Mouse (Mus musculus): Measurements from ENCODE around the gene Yars2. TPM values are rescaled to one million over a fixed set of nuclear protein-coding genes. Genes with fewer than 3 reads are reported as not detected.

The Yars2 gene
- polyA plus RNA-seq (2014; fragmentation: Nextera tagmentation; extraction: Ambion mirVana): 33.0 and 33.3 TPM in 2 replicates

- peak within 1 kb of the TSS; percentile 84 for H3K9ac ChIP-seq (ENCODE audit: low read depth, low read length)
- H3K9me3 ChIP-seq (ENCODE audit: control insufficient read depth, low read length): no peaks in the 10 kb centered on the region
- peak within 1 kb of the TSS; percentile 98 for H3K27ac ChIP-seq (replicated peaks; ENCODE audit: low read depth, low read length)
- H3K27me3 ChIP-seq (replicated peaks; ENCODE audit: control insufficient read depth, insufficient read depth, low read length): no peaks in the 10 kb centered on the region
- WGBS: under 1% methylated on average over 35 of the region's 50 CpGs
- DNase-seq (ENCODE audit: low spot score): peak; percentile 97
- peak within 1 kb of the TSS; percentile 67 for H3K4me2 ChIP-seq (ENCODE audit: low read depth, low read length)
- H3K4me3 ChIP-seq (ENCODE audit: low read depth, low read length): peak within 1 kb of the TSS; percentile 92
- peak; percentile 99 for ATAC-seq (ENCODE audit: low read depth)
- H3K4me1 ChIP-seq (ENCODE audit: control insufficient read depth, insufficient read depth, low read length): peaks cover 9% of the 10 kb centered on the region; the same call in 1 of the 2 replicates
- peaks cover 16% of the 10 kb centered on the region for H3K36me3 ChIP-seq (ENCODE audit: control insufficient read depth, insufficient read depth, low read length)
Measured at GRCm38 (mm10) chr16:16302369-16303137, at the start of gene Yars2. Yars2 (plus strand) TSS chr16:16302965.

- Histone ChIP-seq H3K36me3 (ENCODE audit: control insufficient read depth, insufficient read depth, low read length) (no peaks in the 10 kb centered on the region), H3K27ac (replicated peaks; ENCODE audit: low read depth, low read length) (no peak overlapping the region), H3K4me1 (ENCODE audit: control insufficient read depth, insufficient read depth, low read length) (0 out of 2 replicates have a peak, but pooled peaks cover 3% of the 10 kb centered on the region), H3K27me3 (replicated peaks; ENCODE audit: control insufficient read depth, insufficient read depth, low read length) (no peaks in the 10 kb centered on the region), H3K9me3 (ENCODE audit: control insufficient read depth, low read length) (no peaks in the 10 kb centered on the region), H3K4me2 (ENCODE audit: low read depth, low read length) (no peak overlapping the region), H3K4me3 (ENCODE audit: low read depth, low read length) (no peak overlapping the region), H3K9ac (ENCODE audit: low read depth, low read length) (no peak overlapping the region)
- WGBS: 36% methylated on average over 4 of the region's 4 CpGs
- DNase-seq (ENCODE audit: low spot score): peak; percentile 18
- peak; percentile 44; the same call in 1 of the 2 replicates for ATAC-seq (ENCODE audit: low read depth)
Measured at GRCm38 (mm10) chr16:16253326-16254074, 49.3 kb upstream of the Yars2 start.

GRCm38 (mm10) chr16:16255217-16255616, 47.5 kb upstream of the Yars2 start:
- Histone ChIP-seq H3K27ac (replicated peaks; ENCODE audit: low read depth, low read length) (no peak overlapping the region), H3K9me3 (ENCODE audit: control insufficient read depth, low read length) (no peaks in the 10 kb centered on the region), H3K9ac (ENCODE audit: low read depth, low read length) (no peak overlapping the region), H3K4me1 (ENCODE audit: control insufficient read depth, insufficient read depth, low read length) (0 out of 2 replicates have a peak, but pooled peaks cover 3% of the 10 kb centered on the region), H3K4me3 (ENCODE audit: low read depth, low read length) (no peak overlapping the region), H3K27me3 (replicated peaks; ENCODE audit: control insufficient read depth, insufficient read depth, low read length) (no peaks in the 10 kb centered on the region), H3K4me2 (ENCODE audit: low read depth, low read length) (no peak overlapping the region), H3K36me3 (ENCODE audit: control insufficient read depth, insufficient read depth, low read length) (no peaks in the 10 kb centered on the region)
- DNase-seq (ENCODE audit: low spot score) (no peak), ATAC-seq (ENCODE audit: low read depth) (no peak)
- 63% methylated on average over 1 of the region's 1 CpGs for WGBS

GRCm38 (mm10) chr16:16255874-16256273, 46.9 kb upstream of the Yars2 start:
- DNase-seq (ENCODE audit: low spot score) (no peak), ATAC-seq (ENCODE audit: low read depth) (no peak)
- no peak overlapping the region for H3K27ac ChIP-seq (replicated peaks; ENCODE audit: low read depth, low read length)
- H3K27me3 ChIP-seq (replicated peaks; ENCODE audit: control insufficient read depth, insufficient read depth, low read length): no peaks in the 10 kb centered on the region
- H3K36me3 ChIP-seq (ENCODE audit: control insufficient read depth, insufficient read depth, low read length): no peaks in the 10 kb centered on the region
- H3K9ac ChIP-seq (ENCODE audit: low read depth, low read length): no peak overlapping the region
- H3K4me1 ChIP-seq (ENCODE audit: control insufficient read depth, insufficient read depth, low read length): 0 out of 2 replicates have a peak, but pooled peaks cover 3% of the 10 kb centered on the region
- no peak overlapping the region for H3K4me3 ChIP-seq (ENCODE audit: low read depth, low read length)
- H3K9me3 ChIP-seq (ENCODE audit: control insufficient read depth, low read length): no peaks in the 10 kb centered on the region
- no peak overlapping the region for H3K4me2 ChIP-seq (ENCODE audit: low read depth, low read length)
- 70% methylated on average over 7 of the region's 7 CpGs for WGBS

GRCm38 (mm10) chr16:16256672-16257071, 46.1 kb upstream of the Yars2 start:
- Histone ChIP-seq H3K4me2 (ENCODE audit: low read depth, low read length) (no peak overlapping the region), H3K4me1 (ENCODE audit: control insufficient read depth, insufficient read depth, low read length) (0 out of 2 replicates have a peak, but pooled peaks cover 3% of the 10 kb centered on the region), H3K4me3 (ENCODE audit: low read depth, low read length) (no peak overlapping the region), H3K9me3 (ENCODE audit: control insufficient read depth, low read length) (no peaks in the 10 kb centered on the region), H3K36me3 (ENCODE audit: control insufficient read depth, insufficient read depth, low read length) (no peaks in the 10 kb centered on the region), H3K9ac (ENCODE audit: low read depth, low read length) (no peak overlapping the region), H3K27ac (replicated peaks; ENCODE audit: low read depth, low read length) (no peak overlapping the region), H3K27me3 (replicated peaks; ENCODE audit: control insufficient read depth, insufficient read depth, low read length) (no peaks in the 10 kb centered on the region)
- ATAC-seq (ENCODE audit: low read depth) (no peak), DNase-seq (ENCODE audit: low spot score) (no peak)
- 50% methylated on average over 1 of the region's 1 CpGs for WGBS

GRCm38 (mm10) chr16:16260882-16261281, 41.9 kb upstream of the Yars2 start:
- Histone ChIP-seq H3K4me3 (ENCODE audit: low read depth, low read length) (no peak overlapping the region), H3K9me3 (ENCODE audit: control insufficient read depth, low read length) (no peaks in the 10 kb centered on the region), H3K27ac (replicated peaks; ENCODE audit: low read depth, low read length) (no peak overlapping the region), H3K9ac (ENCODE audit: low read depth, low read length) (no peak overlapping the region), H3K4me1 (ENCODE audit: control insufficient read depth, insufficient read depth, low read length) (no peaks in the 10 kb centered on the region), H3K36me3 (ENCODE audit: control insufficient read depth, insufficient read depth, low read length) (no peaks in the 10 kb centered on the region), H3K4me2 (ENCODE audit: low read depth, low read length) (no peak overlapping the region), H3K27me3 (replicated peaks; ENCODE audit: control insufficient read depth, insufficient read depth, low read length) (no peaks in the 10 kb centered on the region)
- 92% methylated on average over 5 of the region's 5 CpGs for WGBS
- ATAC-seq (ENCODE audit: low read depth): no peak
- DNase-seq (ENCODE audit: low spot score): no peak

- H3K9me3 ChIP-seq (ENCODE audit: control insufficient read depth, low read length): no peaks in the 10 kb centered on the region
- no peaks in the 10 kb centered on the region for H3K4me1 ChIP-seq (ENCODE audit: control insufficient read depth, insufficient read depth, low read length)
- H3K36me3 ChIP-seq (ENCODE audit: control insufficient read depth, insufficient read depth, low read length): no peaks in the 10 kb centered on the region
- no peak overlapping the region for H3K4me2 ChIP-seq (ENCODE audit: low read depth, low read length)
- no peaks in the 10 kb centered on the region for H3K27me3 ChIP-seq (replicated peaks; ENCODE audit: control insufficient read depth, insufficient read depth, low read length)
- peak; percentile 44; the same call in 1 of the 2 replicates for ATAC-seq (ENCODE audit: low read depth)
- no peak overlapping the region for H3K4me3 ChIP-seq (ENCODE audit: low read depth, low read length)
- H3K27ac ChIP-seq (replicated peaks; ENCODE audit: low read depth, low read length): no peak overlapping the region
- H3K9ac ChIP-seq (ENCODE audit: low read depth, low read length): no peak overlapping the region
- DNase-seq (ENCODE audit: low spot score): peak; percentile 42
- WGBS: 92% methylated on average over 6 of the region's 6 CpGs
Measured at GRCm38 (mm10) chr16:16261481-16261880, 41.3 kb upstream of the Yars2 start.

GRCm38 (mm10) chr16:16262436-16262835, 40.3 kb upstream of the Yars2 start:
- Histone ChIP-seq H3K9me3 (ENCODE audit: control insufficient read depth, low read length) (no peaks in the 10 kb centered on the region), H3K9ac (ENCODE audit: low read depth, low read length) (no peak overlapping the region), H3K4me3 (ENCODE audit: low read depth, low read length) (no peak overlapping the region), H3K27me3 (replicated peaks; ENCODE audit: control insufficient read depth, insufficient read depth, low read length) (no peaks in the 10 kb centered on the region), H3K4me1 (ENCODE audit: control insufficient read depth, insufficient read depth, low read length) (no peaks in the 10 kb centered on the region), H3K4me2 (ENCODE audit: low read depth, low read length) (no peak overlapping the region), H3K36me3 (ENCODE audit: control insufficient read depth, insufficient read depth, low read length) (no peaks in the 10 kb centered on the region), H3K27ac (replicated peaks; ENCODE audit: low read depth, low read length) (no peak overlapping the region)
- WGBS: 84% methylated on average over 3 of the region's 3 CpGs
- ATAC-seq (ENCODE audit: low read depth): no peak
- no peak for DNase-seq (ENCODE audit: low spot score)

Measured in embryonic facial prominence, embryonic 14.5 days (tissue).